Mouse (Mus musculus) ES-E14 (cell line): Measurements from ENCODE around the gene Scin.

Source experiments
- CHD2 ChIP-seq: IDR thresholded peaks from 2 replicates; pipeline ENCODE4 v1.6.1; 2014; ENCODE audit warnings: mild to moderate bottlenecking, low read depth, low read length, inconsistent platforms
- MAFK ChIP-seq: IDR thresholded peaks from 2 replicates; pipeline ENCODE4 v1.6.1; 2014; ENCODE audit warnings: mild to moderate bottlenecking, low read depth, low read length, inconsistent platforms; ENCODE audit not compliant: insufficient read depth
- ZC3H11A ChIP-seq: IDR thresholded peaks from 2 replicates; pipeline ENCODE4 v1.6.1; 2012; ENCODE audit warnings: low read depth, mild to moderate bottlenecking, inconsistent platforms, low read length, borderline replicate concordance
- ZNF384 ChIP-seq: IDR thresholded peaks from 2 replicates; pipeline ENCODE4 v1.6.1; 2012; ENCODE audit warnings: low read depth, low read length, inconsistent platforms

GRCm38 (mm10) chr12:40102359-40102758, 31.7 kb downstream of the Scin start:
- no peak for TF ChIP-seq ZC3H11A
- TF ChIP-seq CHD2: no peak
- TF ChIP-seq ZNF384: no peak
- TF ChIP-seq MAFK: no peak
